Mouse (Mus musculus) ES-E14 (cell line): ENCODE measurements around the gene Setd1a. TPM values are rescaled to one million over a fixed set of nuclear protein-coding genes. Genes with fewer than 3 reads are reported as not detected.
"Not testable (repeated sequence)": the region's sequence is repeated elsewhere in the genome, so short reads cannot be mapped to it uniquely, and the experiment has no call there.

Experiments
- DNase-seq: peaks from one replicate; pipeline ENCODE4 v3.0.0-alpha.2; 2013; ENCODE audit warnings: low read depth, low spot score
- H3K27ac ChIP-seq: 2 replicates; pipeline ENCODE4 v1.5.1; 2012; ENCODE audit warnings: low read depth, mild to moderate bottlenecking, low read length, moderate library complexity, mixed read lengths; ENCODE audit not compliant: poor library complexity, insufficient read depth, severe bottlenecking
- H3K36me3 ChIP-seq: 2 replicates; pipeline ENCODE4 v1.6.1; 2012; ENCODE audit warnings: mild to moderate bottlenecking, low read length, moderate library complexity, mixed read lengths; ENCODE audit not compliant: control insufficient read depth, poor library complexity, insufficient read depth, severe bottlenecking
- H3K4me1 ChIP-seq, 2 experiments: fragments of 150-350 bp in 1 of 2; sonication (generic) in 1 of 2; 2 replicates each; pipeline ENCODE4 v1.6.1; 2012; ENCODE audit warnings: low read length in 2 of 2, mild to moderate bottlenecking in 1 of 2, mixed read lengths in 1 of 2; ENCODE audit not compliant: control insufficient read depth in 2 of 2, insufficient read depth in 2 of 2, poor library complexity in 1 of 2
- H3K4me3 ChIP-seq, 2 experiments: fragments of 150-350 bp in 1 of 2; sonication (generic) in 1 of 2; 2 replicates each; pipeline ENCODE4 v1.5.1; 2012; ENCODE audit warnings: low read length in 2 of 2, low read depth in 1 of 2, mild to moderate bottlenecking in 1 of 2, mixed read lengths in 1 of 2; ENCODE audit not compliant: insufficient read depth in 1 of 2, poor library complexity in 1 of 2, severe bottlenecking in 1 of 2
- H3K9ac ChIP-seq: 2 replicates; pipeline ENCODE4 v1.6.1; 2012; ENCODE audit warnings: low read depth, mild to moderate bottlenecking, low read length, mixed read lengths; ENCODE audit not compliant: poor library complexity, insufficient read depth, severe bottlenecking
- H3K9me3 ChIP-seq: fragments of 150-350 bp; sonication (generic); 2 replicates; pipeline ENCODE4 v1.6.1; 2012; ENCODE audit warnings: low read depth, mild to moderate bottlenecking, low read length; ENCODE audit not compliant: control insufficient read depth, insufficient read depth
- CHD2 ChIP-seq: IDR thresholded peaks from 2 replicates; pipeline ENCODE4 v1.6.1; 2014; ENCODE audit warnings: mild to moderate bottlenecking, low read depth, low read length, inconsistent platforms
- HCFC1 ChIP-seq: IDR thresholded peaks from 2 replicates; pipeline ENCODE4 v1.6.1; 2012; ENCODE audit warnings: low read length, inconsistent platforms, borderline replicate concordance; ENCODE audit not compliant: insufficient read depth
- MAFK ChIP-seq: IDR thresholded peaks from 2 replicates; pipeline ENCODE4 v1.6.1; 2014; ENCODE audit warnings: mild to moderate bottlenecking, low read depth, low read length, inconsistent platforms; ENCODE audit not compliant: insufficient read depth
- ZC3H11A ChIP-seq: IDR thresholded peaks from 2 replicates; pipeline ENCODE4 v1.6.1; 2012; ENCODE audit warnings: low read depth, mild to moderate bottlenecking, inconsistent platforms, low read length, borderline replicate concordance
- ZNF384 ChIP-seq: IDR thresholded peaks from 2 replicates; pipeline ENCODE4 v1.6.1; 2012; ENCODE audit warnings: low read depth, low read length, inconsistent platforms
- in situ Hi-C, 2 experiments: fragments of 600-800 bp; cut with MboI; formaldehyde crosslinking; loops; one replicate each; pipeline ENCODE4 v1.15.1; 2025; ENCODE audit warnings: low sequenced_read_pairs in 2 of 2, inconsistent platforms in 1 of 2; ENCODE audit not compliant: unreplicated experiment in 2 of 2
- total RNA-seq: library from RNA; depleted of rRNA; stranded (reverse); fragments of 300-350 nt; gene quantifications from 2 replicates; pipeline ENCODE4 v1.2.3, GENCODE M21; 2012

The Setd1a gene
- total RNA-seq, 1 experiment = 22.6 TPM

- peak; percentile 79 for DNase-seq
- Histone ChIP-seq H3K4me3 (no peak overlapping the region), H3K9ac (0 out of 2 replicates have a peak overlapping the region, but pooled peaks have one; percentile 26)
Observed at GRCm38 (mm10) chr7:127773664-127774384, 2.6 kb upstream of the Setd1a start.

DNA sequence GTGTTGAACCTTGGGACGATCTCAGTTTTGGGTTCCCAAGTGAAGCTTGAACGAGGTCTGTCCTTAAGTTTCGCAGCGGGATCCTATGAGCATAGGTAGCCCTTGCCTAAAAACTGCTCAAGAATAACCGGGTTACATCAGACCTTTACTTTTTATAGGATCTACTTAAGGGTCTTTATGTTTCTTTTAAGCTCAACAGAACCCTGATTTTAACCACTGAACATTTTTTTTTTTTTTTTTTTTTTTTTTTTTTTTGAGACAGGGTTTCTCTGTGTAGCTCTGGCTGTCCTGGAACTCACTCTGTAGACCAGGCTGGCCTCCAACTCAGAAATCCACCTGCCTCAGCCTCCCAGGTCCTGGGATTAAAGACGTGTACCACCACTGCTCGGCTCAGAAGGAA, 633 bp upstream of the Setd1a start:
- H3K9me3 ChIP-seq, H3K4me1 ChIP-seq, DNase-seq, in situ Hi-C loops: not testable (repeated sequence)
- H3K36me3 ChIP-seq = peaks cover 17% of the 10 kb centered on the region
- H3K4me3 ChIP-seq = peak overlapping the region; percentile 84 to 98
- TF ChIP-seq ZNF384 = peak; percentile 76
- H3K27ac ChIP-seq = peak overlapping the region; percentile 94; the same call in 1 of the 2 replicates
- H3K9ac ChIP-seq = peak overlapping the region; percentile 97

More at GRCm38 (mm10) chr7:127773664-127774384, 2.6 kb upstream of the Setd1a start:
- no peak for TF ChIP-seq ZC3H11A
- TF ChIP-seq MAFK = no peak
- TF ChIP-seq HCFC1 = no peak
- no peak for TF ChIP-seq CHD2
- TF ChIP-seq ZNF384 = no peak
- Histone ChIP-seq H3K4me1 (peaks cover 0 to 3% of the 10 kb centered on the region in 2 experiments; a peak in 3 of 4 replicates), H3K27ac (no peak overlapping the region), H3K36me3 (peaks cover 14% of the 10 kb centered on the region; the same call in 1 of the 2 replicates), H3K9me3 (no peaks in the 10 kb centered on the region)
- in situ Hi-C loops = no loop called here

- peaks cover 19% of the 10 kb centered on the region for H3K36me3 ChIP-seq
- peak overlapping the region; percentile 94 for H3K27ac ChIP-seq
- peak overlapping the region; percentile 97 for H3K9ac ChIP-seq
- H3K4me1 ChIP-seq = peaks cover 0 to 3% of the 10 kb centered on the region in 2 experiments; a peak in 2 of 4 replicates
- no peak for TF ChIP-seq MAFK
- no peak for TF ChIP-seq ZNF384
- TF ChIP-seq HCFC1 = peak; percentile 70
- peak; percentile 30; the same call in 1 of the 2 replicates for TF ChIP-seq CHD2
- peak; percentile 100 for TF ChIP-seq ZC3H11A
- peak; percentile 93 for DNase-seq
- no peaks in the 10 kb centered on the region for H3K9me3 ChIP-seq
- H3K4me3 ChIP-seq = peak overlapping the region; percentile 84 to 98
- in situ Hi-C loops = no loop called here
Observed at GRCm38 (mm10) chr7:127776878-127777473, 506 bp downstream of the Setd1a start.

DNA sequence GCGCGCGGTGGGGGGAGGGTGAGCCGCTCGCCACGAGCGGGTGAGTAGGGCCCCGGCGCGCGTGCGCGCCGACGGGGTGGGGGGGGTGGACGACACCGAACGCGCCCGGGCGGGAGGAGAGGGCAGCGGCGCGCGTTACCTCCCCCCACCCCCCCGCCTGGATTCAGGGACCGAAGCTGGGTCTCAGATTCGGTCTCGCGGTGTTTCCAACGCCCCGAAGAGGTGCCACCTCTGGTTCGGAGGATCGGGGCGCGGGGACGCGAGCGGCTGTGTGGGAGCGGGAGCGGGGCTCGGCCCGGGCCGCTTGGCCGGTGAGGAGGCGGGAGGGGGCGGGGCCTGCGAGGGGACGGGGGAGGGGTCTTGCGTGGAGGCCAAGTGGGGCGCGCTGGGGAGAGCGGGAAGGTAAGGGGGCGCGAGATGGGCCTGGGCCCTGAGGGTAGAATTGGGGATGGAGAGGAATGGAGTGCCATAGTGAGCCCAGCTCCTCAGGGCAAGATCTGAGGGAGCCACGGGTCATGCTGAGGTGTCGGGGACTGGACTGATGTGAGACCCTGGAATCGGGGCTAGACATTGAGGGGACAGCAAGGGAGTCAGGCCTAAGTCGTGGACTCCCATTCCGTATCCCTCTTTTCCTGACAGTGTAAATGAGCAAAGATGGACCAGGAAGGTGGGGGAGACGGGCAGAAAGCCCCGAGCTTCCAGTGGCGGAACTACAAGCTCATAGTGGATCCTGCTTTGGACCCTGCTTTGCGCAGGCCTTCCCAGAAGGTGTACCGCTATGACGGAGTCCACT, 1.2 kb downstream of the Setd1a start:
- in situ Hi-C loops = no loop called here
- Histone ChIP-seq H3K9ac (peak overlapping the region; percentile 97), H3K27ac (peak overlapping the region; percentile 94), H3K4me3 (peak overlapping the region; percentile 84 to 98), H3K9me3 (no peaks in the 10 kb centered on the region), H3K4me1 (peaks cover 0 to 3% of the 10 kb centered on the region in 2 experiments; a peak in 2 of 4 replicates), H3K36me3 (peaks cover 25% of the 10 kb centered on the region)
- no peak for DNase-seq
- TF ChIP-seq HCFC1 (no peak), CHD2 (no peak), ZC3H11A (no peak), ZNF384 (no peak), MAFK (no peak)
